ENCODE assay signal across 8 mouse cellular contexts in the genomic region with DNA sequence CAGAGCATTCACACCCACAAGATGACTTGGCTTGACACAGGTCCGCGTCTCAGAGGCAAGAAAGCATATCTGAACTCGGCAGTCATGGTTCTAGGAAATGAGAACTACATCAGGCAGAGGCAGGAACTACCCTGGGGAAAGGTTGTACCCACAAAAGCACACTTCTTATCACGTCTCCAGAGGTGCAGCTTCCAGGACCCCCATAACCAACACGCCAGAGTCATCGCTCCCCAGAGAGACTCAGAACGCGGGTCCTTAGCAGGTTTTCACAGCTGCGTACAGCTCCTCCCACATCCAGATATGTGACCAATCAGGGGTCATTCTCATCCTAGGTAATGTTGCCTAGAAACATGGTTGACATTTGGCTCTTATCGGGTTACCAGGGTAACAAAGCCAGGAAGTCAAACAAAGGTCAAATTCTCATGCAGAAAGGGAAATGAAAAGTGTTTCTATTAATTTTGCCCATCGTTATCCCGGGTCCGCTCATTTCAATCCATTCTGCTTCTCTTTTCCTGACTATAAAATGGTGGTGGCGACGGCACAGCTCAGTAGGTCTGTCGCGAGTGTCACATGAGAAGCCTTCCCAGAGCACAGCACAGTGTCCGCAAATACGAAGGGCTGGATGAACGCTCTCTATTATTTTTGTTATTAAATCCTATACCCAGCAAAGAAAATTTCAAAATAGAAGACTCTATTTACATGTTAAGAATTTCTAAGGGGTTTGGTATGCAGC. TPM values are rescaled to one million over a fixed set of nuclear protein-coding genes. Genes with fewer than 3 reads are reported as not detected.
DNase-seq lines count a peak whose midpoint lies in the region; ATAC-seq lines count a peak whose summit lies in the region.

No protein-coding gene starts in this region.

- peak overlapping the region; percentile 36 for H3K4me3 ChIP-seq in kidney, embryonic 15.5 days (replicated peaks)
- peak overlapping the region; percentile 11 for H3K4me3 ChIP-seq in forebrain, embryonic 11.5 days (ENCODE audit: low read depth, low read length)
- H3K4me3 ChIP-seq in hindbrain, embryonic 15.5 days: peak overlapping the region; percentile 42
- peak overlapping the region; percentile 36 for H3K4me3 ChIP-seq in stomach, embryonic 16.5 days (replicated peaks; ENCODE audit: low read length)

- no peak for DNase-seq in kidney, adult 11 months
- DNase-seq in ZHBTc4 (ENCODE audit: low read depth, low spot score): peak; percentile 39
- no peak for DNase-seq in forebrain, embryonic 11.5 days (ENCODE audit: low spot score)
- DNase-seq in lung, postnatal 25 days (ENCODE audit: low spot score): peak; percentile 41
- no peak for DNase-seq in gastrocnemius, postnatal 10 days

- H3K27me3 ChIP-seq in kidney, embryonic 15.5 days: peaks cover 9% of the 10 kb centered on the region; the same call in 1 of the 2 replicates
- H3K27me3 ChIP-seq in forebrain, embryonic 11.5 days (ENCODE audit: control insufficient read depth, insufficient read depth, low read length): no peaks in the 10 kb centered on the region
- H3K27me3 ChIP-seq in hindbrain, embryonic 15.5 days: no peaks in the 10 kb centered on the region
- H3K27me3 ChIP-seq in stomach, embryonic 16.5 days (ENCODE audit: control insufficient read depth, insufficient read depth, low read length): no peaks in the 10 kb centered on the region

- H3K4me2 ChIP-seq in kidney, embryonic 15.5 days: peak overlapping the region; percentile 63
- peak overlapping the region; percentile 49; the same call in 1 of the 2 replicates for H3K4me2 ChIP-seq in forebrain, embryonic 11.5 days (ENCODE audit: low read depth, low read length, severe bottlenecking)
- H3K4me2 ChIP-seq in hindbrain, embryonic 15.5 days: peak overlapping the region; percentile 66
- peak overlapping the region; percentile 59 for H3K4me2 ChIP-seq in stomach, embryonic 16.5 days (ENCODE audit: low read depth, low read length)

- H3K9me3 ChIP-seq in kidney, embryonic 15.5 days (replicated peaks): no peaks in the 10 kb centered on the region
- no peaks in the 10 kb centered on the region for H3K9me3 ChIP-seq in forebrain, embryonic 11.5 days (ENCODE audit: control insufficient read depth, low read length)
- no peaks in the 10 kb centered on the region for H3K9me3 ChIP-seq in hindbrain, embryonic 15.5 days
- H3K9me3 ChIP-seq in stomach, embryonic 16.5 days (replicated peaks; ENCODE audit: control insufficient read depth, low read length): no peaks in the 10 kb centered on the region

- no peak overlapping the region for H3K27ac ChIP-seq in kidney, embryonic 15.5 days
- H3K27ac ChIP-seq in forebrain, embryonic 11.5 days (ENCODE audit: low read depth, low read length): no peak overlapping the region
- H3K27ac ChIP-seq in hindbrain, embryonic 15.5 days (replicated peaks): peak overlapping the region; percentile 52
- H3K27ac ChIP-seq in stomach, embryonic 16.5 days (ENCODE audit: low read length): no peak overlapping the region

- H3K9ac ChIP-seq in kidney, embryonic 15.5 days: no peak overlapping the region
- H3K9ac ChIP-seq in forebrain, embryonic 11.5 days (ENCODE audit: low read length): no peak overlapping the region
- H3K9ac ChIP-seq in hindbrain, embryonic 15.5 days: peak overlapping the region; percentile 10; the same call in 1 of the 2 replicates
- no peak overlapping the region for H3K9ac ChIP-seq in stomach, embryonic 16.5 days (ENCODE audit: low read length)

- peak; percentile 60 for ATAC-seq in kidney, embryonic 15.5 days (replicated peaks; ENCODE audit: low FRiP score)
- no peak; the same call in 1 of the 2 replicates for ATAC-seq in forebrain, embryonic 11.5 days (replicated peaks; ENCODE audit: low FRiP score)
- ATAC-seq in hindbrain, embryonic 15.5 days (ENCODE audit: low FRiP score, low read depth): peak; percentile 89
- peak; percentile 77 for ATAC-seq in stomach, embryonic 16.5 days (ENCODE audit: insufficient read depth, low FRiP score)

- H3K4me1 ChIP-seq in kidney, embryonic 15.5 days: peaks cover 9% of the 10 kb centered on the region; the same call in 1 of the 2 replicates
- H3K4me1 ChIP-seq in forebrain, embryonic 11.5 days (replicated peaks; ENCODE audit: control insufficient read depth, insufficient read depth, low read length): no peaks in the 10 kb centered on the region
- H3K4me1 ChIP-seq in hindbrain, embryonic 15.5 days (replicated peaks): no peaks in the 10 kb centered on the region
- H3K4me1 ChIP-seq in stomach, embryonic 16.5 days (ENCODE audit: control insufficient read depth, insufficient read depth, low read length): no peaks in the 10 kb centered on the region

- H3K36me3 ChIP-seq in kidney, embryonic 15.5 days: no peaks in the 10 kb centered on the region
- H3K36me3 ChIP-seq in forebrain, embryonic 11.5 days (ENCODE audit: control insufficient read depth, insufficient read depth, low read length): no peaks in the 10 kb centered on the region
- no peaks in the 10 kb centered on the region for H3K36me3 ChIP-seq in hindbrain, embryonic 15.5 days
- no peaks in the 10 kb centered on the region for H3K36me3 ChIP-seq in stomach, embryonic 16.5 days (ENCODE audit: control insufficient read depth, insufficient read depth, low read length)

- WGBS in kidney, embryonic 15.5 days: 19% methylated on average over 20 of the region's 20 CpGs
- WGBS in forebrain, embryonic 11.5 days: 34% methylated on average over 20 of the region's 20 CpGs
- 17% methylated on average over 20 of the region's 20 CpGs for WGBS in hindbrain, embryonic 15.5 days
- WGBS in stomach, embryonic 16.5 days: 13% methylated on average over 20 of the region's 20 CpGs

RNA-seq across cellular contexts. Expression of a gene that starts 47.3 kb away (rescaled TPM):
- polyA plus RNA-seq in kidney, embryonic 15.5 days (2015; fragmentation: Nextera tagmentation; extraction: Ambion mirVana): 137 and 149 TPM in 2 replicates
- polyA plus RNA-seq in forebrain, embryonic 11.5 days (2014; fragmentation: Nextera tagmentation; extraction: Ambion mirVana): 130 and 131 TPM in 2 replicates
- 88.4 and 90.0 TPM in 2 replicates for polyA plus RNA-seq in hindbrain, embryonic 15.5 days (2015; fragmentation: Nextera tagmentation; extraction: Ambion mirVana)
- polyA plus RNA-seq in stomach, embryonic 16.5 days (2015; fragmentation: Nextera tagmentation; extraction: Ambion mirVana): 136 and 151 TPM in 2 replicates
- 10 to 100 TPM; 92.6 to 99.5 TPM for total RNA-seq in gastrocnemius, postnatal 10 days (2021)

Comparison
In these comparisons a context has a peak if more than half of its experiments do, and no peak if none do; other contexts are left out.
1. DNase-seq: peak in ZHBTc4 (single experiment) and lung, postnatal 25 days (single experiment); none in kidney, adult 11 months (single experiment), forebrain, embryonic 11.5 days (single experiment) and gastrocnemius, postnatal 10 days (single experiment).
2. Peak in every context shown above with its lines, with median percentiles within 50 percentile points of each other: H3K4me2 ChIP-seq and H3K4me3 ChIP-seq.